Mouse (Mus musculus) ES-E14 (cell line): ENCODE measurements around the gene Mrpl36.

Experiments
- CHD2 ChIP-seq: IDR thresholded peaks from 2 replicates; pipeline ENCODE4 v1.6.1; 2014; ENCODE audit warnings: mild to moderate bottlenecking, low read depth, low read length, inconsistent platforms
- HCFC1 ChIP-seq: IDR thresholded peaks from 2 replicates; pipeline ENCODE4 v1.6.1; 2012; ENCODE audit warnings: low read length, inconsistent platforms, borderline replicate concordance; ENCODE audit not compliant: insufficient read depth
- MAFK ChIP-seq: IDR thresholded peaks from 2 replicates; pipeline ENCODE4 v1.6.1; 2014; ENCODE audit warnings: mild to moderate bottlenecking, low read depth, low read length, inconsistent platforms; ENCODE audit not compliant: insufficient read depth
- ZNF384 ChIP-seq: IDR thresholded peaks from 2 replicates; pipeline ENCODE4 v1.6.1; 2012; ENCODE audit warnings: low read depth, low read length, inconsistent platforms

- TF ChIP-seq ZNF384, result no peak
- no peak for TF ChIP-seq CHD2
- TF ChIP-seq HCFC1, result no peak
- no peak for TF ChIP-seq MAFK
Measured at GRCm38 (mm10) chr13:73323406-73323805, 4.9 kb upstream of the Mrpl36 start.
